Mouse (Mus musculus) neural tube, embryonic 13.5 days (tissue): ENCODE data around the gene Gm11116. TPM values are rescaled to one million over a fixed set of nuclear protein-coding genes. Genes with fewer than 3 reads are reported as not detected.
"Not testable (repeated sequence)": the region's sequence is repeated elsewhere in the genome, so short reads cannot be mapped to it uniquely, and the experiment has no call there.

Experiments
- ATAC-seq: fragments of 200-750 bp; cut with Nextera tagmentation; 2 replicates; pipeline ENCODE4 v1.8.0; 2017; ENCODE audit warnings: low read depth, mild to moderate bottlenecking, moderate TSS enrichment, moderate library complexity
- H3K27ac ChIP-seq: fragments of 300-500 bp; sonication (generic); replicated peaks from 2 replicates; pipeline ENCODE4 v1.5.1; 2015; ENCODE audit warnings: moderate library complexity, mild to moderate bottlenecking, inconsistent platforms
- H3K27me3 ChIP-seq: fragments of 300-500 bp; sonication (generic); 2 replicates; pipeline ENCODE4 v1.6.1; 2015; ENCODE audit warnings: mild to moderate bottlenecking, inconsistent platforms
- H3K36me3 ChIP-seq: fragments of 300-500 bp; sonication (generic); 2 replicates; pipeline ENCODE4 v1.6.1; 2015; ENCODE audit warnings: mild to moderate bottlenecking, inconsistent platforms
- H3K4me1 ChIP-seq: fragments of 300-500 bp; sonication (generic); replicated peaks from 2 replicates; pipeline ENCODE4 v1.6.1; 2015; ENCODE audit warnings: inconsistent platforms
- H3K4me2 ChIP-seq: fragments of 300-500 bp; sonication (generic); 2 replicates; pipeline ENCODE4 v1.6.1; 2015; ENCODE audit warnings: inconsistent platforms, mild to moderate bottlenecking, moderate library complexity
- H3K4me3 ChIP-seq: fragments of 300-500 bp; sonication (generic); 2 replicates; pipeline ENCODE4 v1.5.1; 2015; ENCODE audit warnings: mild to moderate bottlenecking, inconsistent platforms
- H3K9ac ChIP-seq: fragments of 300-500 bp; sonication (generic); 2 replicates; pipeline ENCODE4 v1.6.1; 2015; ENCODE audit warnings: moderate library complexity, mild to moderate bottlenecking, inconsistent platforms
- H3K9me3 ChIP-seq: fragments of 300-500 bp; sonication (generic); 2 replicates; pipeline ENCODE4 v1.6.1; 2016; ENCODE audit warnings: inconsistent platforms
- WGBS: fragments of 180-500 bp; shearing (Covaris S2); methylation state at CpG from one replicate; pipeline ENCODE4 v1.1.7; 2015; 5-methylcytosine and 5-hydroxymethylcytosine counted together
- polyA plus RNA-seq: library from polyadenylated mRNA; unstranded; fragments of >200 nt; fragmentation: Nextera tagmentation; extraction: Ambion mirVana; gene quantifications from 2 replicates; pipeline ENCODE4 v1.2.1, GENCODE M21; 2015

Gm11116 gene
- polyA plus RNA-seq: not detected in 2 replicates

DNA sequence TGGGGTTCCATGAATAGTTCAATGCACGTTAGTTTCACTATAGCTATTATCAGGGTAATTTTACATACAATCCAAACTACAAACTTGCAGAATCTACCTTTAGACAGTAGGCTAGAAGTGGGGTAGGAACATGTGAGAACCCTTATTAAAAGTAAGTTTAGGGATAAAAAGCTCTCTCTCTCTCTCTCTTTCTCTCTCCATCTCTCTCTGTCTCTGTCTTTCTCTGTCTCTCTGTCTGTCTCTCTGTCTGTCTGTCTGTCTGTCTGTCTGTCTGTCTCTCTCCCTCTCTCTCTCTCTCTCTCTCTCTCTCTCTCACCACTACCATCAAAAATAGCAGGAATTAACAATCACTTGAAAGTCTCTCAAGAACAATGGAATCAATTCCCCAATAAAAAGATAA, at the start of gene Gm11116:
Gene Gm11116, minus strand, starts transcription at position 101 of the 400 bp plus-strand sequence.
- no peak for ATAC-seq

DNA sequence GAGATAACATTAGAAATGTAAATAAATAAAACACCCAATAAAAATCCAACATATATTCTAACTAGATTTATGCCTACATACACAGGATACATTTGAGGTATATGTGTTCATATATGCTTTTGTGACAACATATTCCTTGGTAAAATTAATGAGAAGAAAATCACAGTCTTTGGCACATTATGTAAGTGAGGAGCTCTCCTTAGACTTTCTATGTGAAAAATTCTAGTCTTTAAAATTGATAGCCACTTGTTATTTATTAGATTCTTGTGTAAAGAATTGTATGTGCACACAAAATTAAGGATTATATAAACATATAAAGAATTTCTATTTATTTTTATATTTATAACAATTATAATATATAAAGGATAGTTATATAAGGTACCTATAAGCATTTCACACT, 42.7 kb upstream of the Gm11116 start, which contains the start of gene Gm11115:
Gene Gm11115, minus strand, starts transcription at position 101 of the 400 bp plus-strand sequence.
- no peak for ATAC-seq
- H3K9ac ChIP-seq: no peak within 1 kb of the TSS
- no peaks in the 10 kb centered on the region for H3K4me1 ChIP-seq
- no peak within 1 kb of the TSS for H3K4me2 ChIP-seq
- H3K27ac ChIP-seq: no peak within 1 kb of the TSS
- no peak within 1 kb of the TSS for H3K4me3 ChIP-seq
- H3K36me3 ChIP-seq: no peaks in the 10 kb centered on the region
- no peaks in the 10 kb centered on the region for H3K27me3 ChIP-seq
- no peaks in the 10 kb centered on the region for H3K9me3 ChIP-seq

More for the DNA sequence above, at the start of gene Gm11116:
- WGBS: 78% methylated on average over 1 of the region's 1 CpGs
- Histone ChIP-seq H3K9me3 (no peaks in the 10 kb centered on the region), H3K4me2 (no peak within 1 kb of the TSS), H3K4me1 (no peaks in the 10 kb centered on the region), H3K27me3 (no peaks in the 10 kb centered on the region), H3K9ac (no peak within 1 kb of the TSS), H3K27ac (no peak within 1 kb of the TSS), H3K36me3 (no peaks in the 10 kb centered on the region), H3K4me3 (no peak within 1 kb of the TSS)

DNA sequence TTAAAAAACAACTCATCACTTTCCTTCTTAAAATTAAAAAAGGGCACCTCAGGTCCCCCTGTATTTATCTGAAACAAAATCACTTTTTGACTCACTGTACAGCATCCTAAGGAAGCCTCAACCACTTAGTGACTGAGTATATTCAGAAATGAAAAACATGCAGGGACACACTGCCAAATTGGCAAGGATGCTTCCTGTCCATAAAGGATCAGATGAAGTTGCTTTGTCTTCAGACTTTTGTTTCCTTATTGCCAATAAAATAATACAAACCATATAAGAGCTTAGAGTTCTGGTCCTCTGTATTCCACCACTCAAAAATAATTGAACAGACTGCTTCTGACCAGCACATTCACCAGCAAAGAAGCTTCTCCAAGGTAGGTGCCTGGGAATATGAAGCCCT, 25.1 kb downstream of the Gm11116 start, which contains the start of gene Smr2:
Gene Smr2, plus strand, starts transcription at position 301 of the 400 bp plus-strand sequence.
- H3K4me2 ChIP-seq, H3K9me3 ChIP-seq, H3K27me3 ChIP-seq, H3K36me3 ChIP-seq, H3K4me1 ChIP-seq, ATAC-seq, H3K27ac ChIP-seq, H3K9ac ChIP-seq, H3K4me3 ChIP-seq: not testable (repeated sequence)

Other genes starting within 250 kb of the Gm11116 start
- gene Odam, start 226.5 kb downstream of the Gm11116 start, polyA plus RNA-seq: not detected in 2 replicates
- 0.41 TPM in 1 of 2 replicates, not detected in the other for gene Csn3, start 186.0 kb downstream of the Gm11116 start, polyA plus RNA-seq
- not detected in 2 replicates for gene 2310003L06Rik, start 142.1 kb downstream of the Gm11116 start, polyA plus RNA-seq
- not detected in 2 replicates for gene Gm28434, start 142.0 kb downstream of the Gm11116 start, polyA plus RNA-seq
- gene Cabs1, start 132.1 kb downstream of the Gm11116 start, polyA plus RNA-seq: not detected in 2 replicates
- gene Smr3a, start 109.0 kb downstream of the Gm11116 start, polyA plus RNA-seq: not detected in 2 replicates
- not detected in 2 replicates for gene Smr2, start 25.0 kb downstream of the Gm11116 start, polyA plus RNA-seq
- not detected in 2 replicates for gene Gm11115, start 42.6 kb upstream of the Gm11116 start, polyA plus RNA-seq
- gene Gm7714, start 157.4 kb upstream of the Gm11116 start, polyA plus RNA-seq: not detected in 2 replicates
- not detected in 2 replicates for gene Prol1, start 205.8 kb upstream of the Gm11116 start, polyA plus RNA-seq